Mouse (Mus musculus): ENCODE measurements around the gene Rbm4. TPM values are rescaled to one million over a fixed set of nuclear protein-coding genes. Genes with fewer than 3 reads are reported as not detected.
"Not testable (repeated sequence)": the region's sequence is repeated elsewhere in the genome, so short reads cannot be mapped to it uniquely, and the experiment has no call there.

Gene Rbm4
- polyA plus RNA-seq, 1 experiment: 34.6 TPM

DNA sequence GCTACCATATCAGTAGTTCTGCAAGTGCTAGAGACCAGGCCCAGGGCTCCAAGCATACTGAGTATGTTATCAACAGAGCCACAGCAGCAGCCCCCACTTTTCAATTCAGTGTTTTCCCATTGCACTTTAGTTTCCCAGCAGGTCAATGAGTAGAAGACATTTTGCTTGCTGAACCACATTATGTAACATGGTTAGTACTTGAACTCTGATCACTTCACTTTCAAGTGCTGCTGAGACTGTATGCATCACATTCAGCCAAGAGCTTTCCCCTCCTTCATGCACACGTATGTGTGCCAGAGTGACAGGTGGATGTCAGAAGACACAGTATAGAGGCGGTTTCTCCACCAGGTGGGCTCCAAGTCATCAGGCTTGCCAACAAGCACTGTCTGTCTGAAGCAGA is 10.8 kb downstream of the Rbm4 start:
- no peak overlapping the region for H3K27ac ChIP-seq (ENCODE audit: insufficient read depth, low read length)
- no peak for DNase-seq (ENCODE audit: low read depth in 1 of 2, low spot score in 2 of 2)
- H3K4me1 ChIP-seq (ENCODE audit: control insufficient read depth, insufficient read depth, insufficient read length): no peaks in the 10 kb centered on the region
- TF ChIP-seq POLR2A (IDR thresholded peaks at IDR 0.05; ENCODE audit: low read depth, low read length) (no peak), CTCF (IDR thresholded peaks at IDR 0.05; ENCODE audit: extremely low read depth, insufficient read depth, insufficient read length, insufficient replicate concordance) (no peak)
- H3K27me3 ChIP-seq (ENCODE audit: control insufficient read depth, insufficient read depth, low read length): no peaks in the 10 kb centered on the region
- WGBS: 91% methylated on average over 2 of the region's 2 CpGs
- no peak overlapping the region for H3K4me3 ChIP-seq (ENCODE audit: extremely low read depth, insufficient read depth, insufficient read length)
- H3K36me3 ChIP-seq (ENCODE audit: control insufficient read depth, insufficient read depth, low read length): peaks cover 39% of the 10 kb centered on the region

DNA sequence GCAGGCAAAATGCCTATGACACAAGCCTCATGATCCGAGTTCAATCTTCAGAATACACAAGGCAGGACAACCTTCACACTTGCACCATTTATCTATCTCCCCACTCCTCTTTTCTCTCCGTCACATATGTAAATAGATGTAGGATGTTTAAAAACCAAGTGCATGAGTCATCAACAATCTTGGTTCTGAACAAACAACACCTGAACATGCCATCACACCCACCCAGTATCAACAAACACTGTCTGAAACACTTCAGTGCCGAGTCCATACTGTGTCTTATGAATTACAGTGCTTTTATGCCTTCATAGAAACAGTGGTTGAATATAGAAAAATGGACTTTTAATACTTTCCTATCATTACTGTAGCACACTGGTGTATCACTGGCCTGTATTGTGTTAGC is 20.9 kb downstream of the Rbm4 start:
- 93% methylated on average over 3 of the region's 3 CpGs for WGBS
- H3K36me3 ChIP-seq (ENCODE audit: control insufficient read depth, insufficient read depth, low read length): peaks cover 30% of the 10 kb centered on the region

DNA sequence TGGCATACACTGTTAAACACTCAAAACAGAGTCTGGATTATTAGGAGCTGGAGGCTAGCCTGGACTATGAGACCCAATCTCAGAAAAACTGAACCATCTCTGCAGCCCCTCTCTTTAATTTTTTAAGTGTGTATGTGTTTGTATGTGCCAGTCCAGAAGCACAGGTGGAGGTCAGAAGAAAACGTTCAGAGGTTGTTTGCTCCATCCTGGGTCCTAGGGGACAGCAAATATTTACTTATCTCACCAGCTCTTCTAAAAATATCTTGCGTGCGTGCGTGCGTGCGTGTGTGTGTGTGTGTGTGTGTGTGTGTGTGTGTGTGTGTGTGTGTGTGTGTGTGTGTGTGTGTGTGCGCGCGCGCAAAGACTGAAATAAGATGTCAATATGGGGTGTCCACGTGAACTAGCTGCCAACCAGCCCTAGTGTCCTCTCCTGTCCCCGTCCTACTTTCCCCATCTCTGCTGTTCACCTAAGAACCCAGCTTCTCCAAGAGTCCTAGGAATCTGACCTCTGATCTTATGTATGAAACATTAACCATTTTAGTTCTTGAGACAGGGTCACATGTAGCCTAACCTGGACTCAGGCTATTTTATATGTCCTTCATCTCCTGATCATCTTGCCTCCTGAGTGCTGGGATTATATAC is 26.1 kb downstream of the Rbm4 start:
- no peak for TF ChIP-seq POLR2A (IDR thresholded peaks at IDR 0.05; ENCODE audit: low read depth, low read length)
- no peak for TF ChIP-seq CTCF (IDR thresholded peaks at IDR 0.05; ENCODE audit: extremely low read depth, insufficient read depth, insufficient read length, insufficient replicate concordance)

More for the DNA sequence above, 20.9 kb downstream of the Rbm4 start:
- no peak overlapping the region for H3K27ac ChIP-seq (ENCODE audit: insufficient read depth, low read length)
- no peak for TF ChIP-seq POLR2A (IDR thresholded peaks at IDR 0.05; ENCODE audit: low read depth, low read length)
- TF ChIP-seq CTCF (IDR thresholded peaks at IDR 0.05; ENCODE audit: extremely low read depth, insufficient read depth, insufficient read length, insufficient replicate concordance): no peak
- H3K4me1 ChIP-seq (ENCODE audit: control insufficient read depth, insufficient read depth, insufficient read length): no peaks in the 10 kb centered on the region
- no peak for DNase-seq (ENCODE audit: low read depth in 1 of 2, low spot score in 2 of 2)
- H3K4me3 ChIP-seq (ENCODE audit: extremely low read depth, insufficient read depth, insufficient read length): no peak overlapping the region
- no peaks in the 10 kb centered on the region for H3K27me3 ChIP-seq (ENCODE audit: control insufficient read depth, insufficient read depth, low read length)

DNA sequence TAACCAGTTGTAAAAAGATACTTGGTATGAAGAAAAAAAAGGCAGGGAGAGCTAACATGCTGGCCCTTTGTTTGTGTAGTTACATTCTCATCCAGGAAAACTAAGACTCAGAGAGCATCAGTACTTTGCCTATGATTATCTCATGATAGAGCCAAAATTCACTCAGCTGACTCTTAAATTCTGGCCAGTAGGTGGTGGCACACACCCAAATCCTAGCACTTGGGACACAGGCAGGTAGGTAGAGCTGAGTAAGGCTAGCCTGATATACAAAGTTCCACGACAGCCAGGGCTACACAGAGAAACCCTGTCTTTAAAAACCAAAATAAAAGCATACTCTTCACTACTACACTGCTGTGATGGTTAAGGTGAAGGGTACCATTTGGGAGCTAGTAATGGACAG is 30.8 kb downstream of the Rbm4 start:
- H3K36me3 ChIP-seq (ENCODE audit: control insufficient read depth, insufficient read depth, low read length): peaks cover 10% of the 10 kb centered on the region
- DNase-seq (ENCODE audit: low read depth in 1 of 2, low spot score in 2 of 2): no peak
- WGBS: 73% methylated on average over 1 of the region's 1 CpGs

More for the DNA sequence above, 26.1 kb downstream of the Rbm4 start:
- Histone ChIP-seq H3K4me3 (ENCODE audit: extremely low read depth, insufficient read depth, insufficient read length) (no peak overlapping the region), H3K27me3 (ENCODE audit: control insufficient read depth, insufficient read depth, low read length) (no peaks in the 10 kb centered on the region), H3K4me1 (ENCODE audit: control insufficient read depth, insufficient read depth, insufficient read length) (no peaks in the 10 kb centered on the region), H3K36me3 (ENCODE audit: control insufficient read depth, insufficient read depth, low read length) (peaks cover 18% of the 10 kb centered on the region), H3K27ac (ENCODE audit: insufficient read depth, low read length) (no peak overlapping the region)
- 95% methylated on average over 12 of the region's 12 CpGs for WGBS
- no peak for DNase-seq (ENCODE audit: low read depth in 1 of 2, low spot score in 2 of 2)

DNA sequence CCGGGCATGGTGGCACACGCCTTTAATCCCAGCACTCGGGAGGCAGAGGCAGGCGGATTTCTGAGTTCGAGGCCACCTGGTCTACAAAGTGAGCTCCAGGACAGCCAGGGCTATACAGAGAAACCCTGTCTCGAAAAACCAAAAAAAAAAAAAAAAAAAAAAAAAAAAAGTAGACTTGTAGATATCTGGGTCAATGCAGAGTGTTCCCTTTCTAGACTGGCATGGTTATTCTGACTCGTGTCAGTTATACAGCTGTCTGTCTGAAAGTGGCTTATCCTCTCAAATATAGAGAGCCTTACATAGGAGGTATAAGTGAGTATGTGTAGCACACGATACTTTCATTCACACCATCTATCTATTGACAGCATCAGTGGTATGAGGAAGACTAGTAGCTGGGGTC is 33.2 kb downstream of the Rbm4 start:
- H3K27ac ChIP-seq (ENCODE audit: insufficient read depth, low read length); H3K4me3 ChIP-seq (ENCODE audit: extremely low read depth, insufficient read depth, insufficient read length); H3K4me1 ChIP-seq (ENCODE audit: control insufficient read depth, insufficient read depth, insufficient read length); H3K27me3 ChIP-seq (ENCODE audit: control insufficient read depth, insufficient read depth, low read length); DNase-seq (ENCODE audit: low read depth in 1 of 2, low spot score in 2 of 2): not testable (repeated sequence)
- 82% methylated on average over 8 of the region's 8 CpGs for WGBS
- H3K36me3 ChIP-seq (ENCODE audit: control insufficient read depth, insufficient read depth, low read length): peaks cover 12% of the 10 kb centered on the region

More for the DNA sequence above, 30.8 kb downstream of the Rbm4 start:
- Histone ChIP-seq H3K27me3 (ENCODE audit: control insufficient read depth, insufficient read depth, low read length) (no peaks in the 10 kb centered on the region), H3K4me1 (ENCODE audit: control insufficient read depth, insufficient read depth, insufficient read length) (0 out of 2 replicates have a peak, but pooled peaks cover 1% of the 10 kb centered on the region), H3K27ac (ENCODE audit: insufficient read depth, low read length) (no peak overlapping the region), H3K4me3 (ENCODE audit: extremely low read depth, insufficient read depth, insufficient read length) (no peak overlapping the region)
- no peak for TF ChIP-seq CTCF (IDR thresholded peaks at IDR 0.05; ENCODE audit: extremely low read depth, insufficient read depth, insufficient read length, insufficient replicate concordance)
- no peak for TF ChIP-seq POLR2A (IDR thresholded peaks at IDR 0.05; ENCODE audit: low read depth, low read length)

DNA sequence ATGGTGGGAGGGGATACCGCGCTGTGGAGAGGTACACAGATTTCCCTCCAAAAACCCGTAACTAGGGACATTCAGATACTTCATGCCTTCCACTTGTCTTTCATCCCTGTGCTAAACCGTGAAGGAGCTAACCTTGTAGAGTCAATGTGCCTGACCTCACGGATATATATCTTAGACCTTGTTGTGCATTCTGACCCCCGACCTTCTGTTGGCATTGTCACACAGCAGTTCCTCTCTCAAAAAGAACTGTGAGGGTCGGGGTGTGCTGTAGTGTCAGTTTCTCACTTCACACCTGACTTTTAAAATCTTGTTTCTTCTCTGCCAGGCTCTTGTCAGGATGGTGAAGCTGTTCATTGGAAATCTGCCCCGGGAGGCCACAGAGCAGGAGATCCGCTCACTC is 36.8 kb downstream of the Rbm4 start:
- no peak for TF ChIP-seq POLR2A (IDR thresholded peaks at IDR 0.05; ENCODE audit: low read depth, low read length)
- TF ChIP-seq CTCF (IDR thresholded peaks at IDR 0.05; ENCODE audit: extremely low read depth, insufficient read depth, insufficient read length, insufficient replicate concordance): no peak
- peaks cover 6% of the 10 kb centered on the region; the same call in 1 of the 2 replicates for H3K4me1 ChIP-seq (ENCODE audit: control insufficient read depth, insufficient read depth, insufficient read length)
- H3K27me3 ChIP-seq (ENCODE audit: control insufficient read depth, insufficient read depth, low read length): no peaks in the 10 kb centered on the region
- WGBS: 13% methylated on average over 9 of the region's 9 CpGs
- DNase-seq (ENCODE audit: low read depth in 1 of 2, low spot score in 2 of 2): no peak
- H3K27ac ChIP-seq (ENCODE audit: insufficient read depth, low read length): 0 out of 2 replicates have a peak overlapping the region, but pooled peaks have one; percentile 93
- H3K36me3 ChIP-seq (ENCODE audit: control insufficient read depth, insufficient read depth, low read length): peaks cover 4% of the 10 kb centered on the region
- H3K4me3 ChIP-seq (ENCODE audit: extremely low read depth, insufficient read depth, insufficient read length): peak overlapping the region; percentile 97

DNA sequence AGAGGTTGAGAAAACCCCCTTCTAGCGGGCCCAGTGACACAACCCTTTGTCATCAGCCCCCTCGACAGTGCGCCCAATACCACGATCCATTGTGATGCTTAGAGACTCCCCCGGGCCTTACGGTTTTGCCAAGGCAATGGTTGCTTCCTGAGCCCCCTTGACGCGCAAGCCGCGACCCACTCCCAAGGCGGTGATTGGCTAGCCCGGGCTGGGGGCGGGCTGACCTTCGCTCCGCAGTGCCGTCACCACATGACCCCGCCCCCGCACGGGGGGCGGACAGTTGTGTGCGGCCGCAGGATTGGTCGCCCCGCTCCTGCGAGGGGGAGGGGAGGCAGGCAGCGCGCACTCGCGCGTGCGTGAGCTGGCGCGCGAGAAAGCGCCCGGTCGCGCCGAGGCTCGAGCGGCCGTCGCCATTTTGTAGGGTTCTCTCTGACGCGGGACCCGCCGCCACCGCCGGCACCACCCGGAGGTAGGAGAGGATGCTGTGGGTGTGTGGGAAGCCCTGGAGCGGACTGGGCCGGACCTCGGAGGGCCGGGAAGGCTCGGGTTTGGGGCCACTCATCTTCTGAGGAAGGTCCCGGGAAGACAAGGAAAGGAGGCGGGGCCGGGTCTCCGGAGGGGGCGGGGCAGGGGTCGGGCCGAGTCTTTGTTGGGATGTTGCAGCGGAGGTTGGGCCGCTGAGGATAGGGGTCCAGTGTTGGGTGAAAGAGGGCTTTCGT is 37.3 kb downstream of the Rbm4 start, which contains the start of gene Rbm4b:
Rbm4b (plus strand) TSS at position 305 of the 719 bp plus-strand sequence.
- peak; percentile 92 to 95 for DNase-seq (ENCODE audit: low read depth in 1 of 2, low spot score in 2 of 2)
- H3K4me1 ChIP-seq (ENCODE audit: control insufficient read depth, insufficient read depth, insufficient read length): peaks cover 6% of the 10 kb centered on the region; the same call in 1 of the 2 replicates
- under 1% methylated on average over 65 of the region's 65 CpGs for WGBS
- peak within 1 kb of the TSS; percentile 93 for H3K27ac ChIP-seq (ENCODE audit: insufficient read depth, low read length)
- H3K4me3 ChIP-seq (ENCODE audit: extremely low read depth, insufficient read depth, insufficient read length): peak within 1 kb of the TSS; percentile 97
- peaks cover 3% of the 10 kb centered on the region for H3K36me3 ChIP-seq (ENCODE audit: control insufficient read depth, insufficient read depth, low read length)
- no peaks in the 10 kb centered on the region for H3K27me3 ChIP-seq (ENCODE audit: control insufficient read depth, insufficient read depth, low read length)
- peak; percentile 61 for TF ChIP-seq POLR2A (IDR thresholded peaks at IDR 0.05; ENCODE audit: low read depth, low read length)
- no peak for TF ChIP-seq CTCF (IDR thresholded peaks at IDR 0.05; ENCODE audit: extremely low read depth, insufficient read depth, insufficient read length, insufficient replicate concordance)
